Mouse (Mus musculus) thymus, postnatal 4 days (tissue): ENCODE measurements around the gene Cacna1c.

Experiments
- DNase-seq: peaks from one replicate; pipeline ENCODE4 v3.0.0; 2021

Gene Cacna1c

GRCm38 (mm10) chr6:118561225-118561624 is 635.0 kb downstream of the Cacna1c start:
- DNase-seq: no peak

- no peak for DNase-seq
Measured at GRCm38 (mm10) chr6:118538627-118539026, 657.6 kb downstream of the Cacna1c start.
